Mouse (Mus musculus): ENCODE data around the gene St7. TPM values are rescaled to one million over a fixed set of nuclear protein-coding genes. Genes with fewer than 3 reads are reported as not detected.
"Not testable (repeated sequence)": the region's sequence is repeated elsewhere in the genome, so short reads cannot be mapped to it uniquely, and the experiment has no call there.

St7 gene
- polyA plus RNA-seq, 1 experiment, result 7.4 TPM

DNA sequence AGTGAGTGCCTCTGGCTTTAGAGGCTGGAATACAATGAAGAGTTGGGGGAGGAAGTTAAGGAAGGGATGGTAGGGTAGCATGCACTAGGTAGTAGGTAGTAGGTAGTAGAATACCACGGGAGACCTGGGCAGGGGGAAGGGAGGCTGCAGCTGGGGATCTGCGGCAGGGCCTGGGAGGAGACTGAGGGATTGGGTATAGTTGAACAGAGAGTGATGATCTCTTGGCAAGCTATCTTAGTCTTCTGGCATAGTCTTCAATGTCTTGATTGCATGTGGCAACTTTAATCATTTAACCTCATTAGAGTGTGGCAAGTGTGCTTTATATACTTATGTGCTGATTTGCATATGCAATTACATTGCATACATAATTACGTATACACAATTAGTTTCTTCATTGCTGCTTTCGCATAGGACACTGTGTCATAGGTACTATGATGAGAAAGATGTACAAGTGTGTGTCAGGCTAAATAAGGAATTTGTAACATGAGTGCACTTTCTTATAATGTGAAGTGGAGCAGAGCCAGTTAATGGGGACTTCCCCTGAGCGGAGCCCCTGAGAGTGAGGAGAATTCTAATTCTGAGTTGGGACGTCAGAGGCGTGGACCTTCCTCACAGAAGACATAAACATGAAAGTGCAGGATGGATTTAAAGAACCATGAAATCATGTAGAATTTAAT lies 8.3 kb downstream of the St7 start:
- Histone ChIP-seq H3K27me3 (ENCODE audit: control insufficient read depth, insufficient read depth, low read length, poor library complexity, severe bottlenecking) (no peaks in the 10 kb centered on the region), H3K4me3 (ENCODE audit: low read depth, low read length) (no peak overlapping the region), H3K9ac (ENCODE audit: low read depth, poor library complexity, severe bottlenecking) (no peak overlapping the region), H3K9me3 (replicated peaks; ENCODE audit: control insufficient read depth, insufficient read depth, low read length, poor library complexity, severe bottlenecking) (no peaks in the 10 kb centered on the region), H3K4me1 (ENCODE audit: control insufficient read depth, insufficient read depth, low read length) (no peaks in the 10 kb centered on the region), H3K27ac (ENCODE audit: insufficient read depth, low read length) (no peak overlapping the region), H3K36me3 (ENCODE audit: control insufficient read depth, insufficient read depth, low read length, poor library complexity, severe bottlenecking) (no peaks in the 10 kb centered on the region)
- no peak for TF ChIP-seq POLR2A (IDR thresholded peaks at IDR 0.05; ENCODE audit: insufficient read depth, low read length)
- no peak for TF ChIP-seq CTCF (IDR thresholded peaks at IDR 0.05; ENCODE audit: low read depth, low read length)
- no peak for TF ChIP-seq EP300 (IDR thresholded peaks at IDR 0.05; ENCODE audit: insufficient read depth, low read depth, low read length)

- H3K4me3 ChIP-seq (ENCODE audit: low read depth, low read length); H3K4me1 ChIP-seq (ENCODE audit: control insufficient read depth, insufficient read depth, low read length); H3K27ac ChIP-seq (ENCODE audit: insufficient read depth, low read length); H3K9ac ChIP-seq (ENCODE audit: low read depth, poor library complexity, severe bottlenecking); H3K27me3 ChIP-seq (ENCODE audit: control insufficient read depth, insufficient read depth, low read length, poor library complexity, severe bottlenecking); H3K36me3 ChIP-seq (ENCODE audit: control insufficient read depth, insufficient read depth, low read length, poor library complexity, severe bottlenecking); H3K9me3 ChIP-seq (replicated peaks; ENCODE audit: control insufficient read depth, insufficient read depth, low read length, poor library complexity, severe bottlenecking): not testable (repeated sequence)
These were observed 11.3 kb downstream of the St7 start for GRCm38 (mm10) chr6:17704038-17704437.

GRCm38 (mm10) chr6:17705973-17706372 lies 13.2 kb downstream of the St7 start:
- no peaks in the 10 kb centered on the region for H3K9me3 ChIP-seq (replicated peaks; ENCODE audit: control insufficient read depth, insufficient read depth, low read length, poor library complexity, severe bottlenecking)
- TF ChIP-seq EP300 (IDR thresholded peaks at IDR 0.05; ENCODE audit: insufficient read depth, low read depth, low read length) (no peak), POLR2A (IDR thresholded peaks at IDR 0.05; ENCODE audit: insufficient read depth, low read length) (no peak), CTCF (IDR thresholded peaks at IDR 0.05; ENCODE audit: low read depth, low read length) (no peak)
- no peak overlapping the region for H3K4me3 ChIP-seq (ENCODE audit: low read depth, low read length)
- no peaks in the 10 kb centered on the region for H3K27me3 ChIP-seq (ENCODE audit: control insufficient read depth, insufficient read depth, low read length, poor library complexity, severe bottlenecking)
- H3K9ac ChIP-seq (ENCODE audit: low read depth, poor library complexity, severe bottlenecking), result no peak overlapping the region
- no peaks in the 10 kb centered on the region for H3K36me3 ChIP-seq (ENCODE audit: control insufficient read depth, insufficient read depth, low read length, poor library complexity, severe bottlenecking)
- no peaks in the 10 kb centered on the region for H3K4me1 ChIP-seq (ENCODE audit: control insufficient read depth, insufficient read depth, low read length)
- H3K27ac ChIP-seq (ENCODE audit: insufficient read depth, low read length), result no peak overlapping the region

DNA sequence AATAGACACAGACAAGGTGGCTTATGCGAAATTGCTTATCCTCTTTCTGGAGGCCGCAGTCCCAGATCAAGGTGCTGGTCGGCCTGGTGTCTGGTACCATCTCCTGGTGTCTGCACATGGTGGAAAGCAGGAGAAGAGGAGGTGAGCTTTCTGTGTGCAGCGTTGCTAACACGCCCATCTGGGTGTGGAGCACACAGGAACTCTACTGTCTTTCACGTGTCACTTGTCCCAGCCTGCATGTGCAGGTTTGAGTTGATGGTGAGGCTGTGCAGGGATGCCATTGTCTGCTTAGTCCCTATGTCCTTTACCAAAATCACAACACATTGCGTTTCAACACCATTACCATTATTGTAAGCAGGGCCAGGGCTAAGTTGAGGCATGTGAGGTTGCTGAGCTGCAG lies 26.2 kb downstream of the St7 start:
- no peaks in the 10 kb centered on the region for H3K9me3 ChIP-seq (replicated peaks; ENCODE audit: control insufficient read depth, insufficient read depth, low read length, poor library complexity, severe bottlenecking)
- no peak for TF ChIP-seq POLR2A (IDR thresholded peaks at IDR 0.05; ENCODE audit: insufficient read depth, low read length)
- TF ChIP-seq EP300 (IDR thresholded peaks at IDR 0.05; ENCODE audit: insufficient read depth, low read depth, low read length), result no peak
- no peak for TF ChIP-seq CTCF (IDR thresholded peaks at IDR 0.05; ENCODE audit: low read depth, low read length)
- H3K27me3 ChIP-seq (ENCODE audit: control insufficient read depth, insufficient read depth, low read length, poor library complexity, severe bottlenecking), result no peaks in the 10 kb centered on the region
- no peaks in the 10 kb centered on the region for H3K36me3 ChIP-seq (ENCODE audit: control insufficient read depth, insufficient read depth, low read length, poor library complexity, severe bottlenecking)
- H3K4me1 ChIP-seq (ENCODE audit: control insufficient read depth, insufficient read depth, low read length), result no peaks in the 10 kb centered on the region
- H3K27ac ChIP-seq (ENCODE audit: insufficient read depth, low read length), result no peak overlapping the region
- no peak overlapping the region for H3K4me3 ChIP-seq (ENCODE audit: low read depth, low read length)
- H3K9ac ChIP-seq (ENCODE audit: low read depth, poor library complexity, severe bottlenecking), result no peak overlapping the region

GRCm38 (mm10) chr6:17719423-17719822 lies 26.7 kb downstream of the St7 start:
- Histone ChIP-seq H3K9ac (ENCODE audit: low read depth, poor library complexity, severe bottlenecking) (no peak overlapping the region), H3K27me3 (ENCODE audit: control insufficient read depth, insufficient read depth, low read length, poor library complexity, severe bottlenecking) (no peaks in the 10 kb centered on the region), H3K36me3 (ENCODE audit: control insufficient read depth, insufficient read depth, low read length, poor library complexity, severe bottlenecking) (no peaks in the 10 kb centered on the region), H3K27ac (ENCODE audit: insufficient read depth, low read length) (no peak overlapping the region), H3K9me3 (replicated peaks; ENCODE audit: control insufficient read depth, insufficient read depth, low read length, poor library complexity, severe bottlenecking) (no peaks in the 10 kb centered on the region), H3K4me1 (ENCODE audit: control insufficient read depth, insufficient read depth, low read length) (no peaks in the 10 kb centered on the region), H3K4me3 (ENCODE audit: low read depth, low read length) (no peak overlapping the region)
- no peak for TF ChIP-seq EP300 (IDR thresholded peaks at IDR 0.05; ENCODE audit: insufficient read depth, low read depth, low read length)
- TF ChIP-seq CTCF (IDR thresholded peaks at IDR 0.05; ENCODE audit: low read depth, low read length), result no peak
- no peak for TF ChIP-seq POLR2A (IDR thresholded peaks at IDR 0.05; ENCODE audit: insufficient read depth, low read length)

DNA sequence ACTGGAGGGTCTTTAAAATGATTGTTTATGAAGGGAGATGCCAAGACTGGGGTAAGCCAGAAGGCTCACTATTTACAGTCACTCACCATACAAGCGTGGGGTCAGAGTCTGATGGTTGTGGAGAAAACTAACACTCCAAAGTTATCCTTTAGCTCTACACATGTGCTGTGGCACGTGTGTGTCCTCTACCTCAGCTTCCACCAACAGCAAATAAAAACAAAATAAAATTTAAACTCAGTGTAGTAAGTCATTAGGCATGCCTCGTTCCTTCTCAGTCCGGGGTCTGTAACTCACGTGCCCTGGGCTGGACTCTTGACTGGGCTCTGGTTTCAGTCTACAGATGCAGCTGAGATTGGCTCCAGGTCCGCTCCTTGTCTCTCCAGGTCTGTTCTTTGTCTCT lies 27.3 kb downstream of the St7 start:
- Histone ChIP-seq H3K27me3 (ENCODE audit: control insufficient read depth, insufficient read depth, low read length, poor library complexity, severe bottlenecking) (no peaks in the 10 kb centered on the region), H3K9me3 (replicated peaks; ENCODE audit: control insufficient read depth, insufficient read depth, low read length, poor library complexity, severe bottlenecking) (no peaks in the 10 kb centered on the region), H3K36me3 (ENCODE audit: control insufficient read depth, insufficient read depth, low read length, poor library complexity, severe bottlenecking) (no peaks in the 10 kb centered on the region), H3K27ac (ENCODE audit: insufficient read depth, low read length) (no peak overlapping the region), H3K4me1 (ENCODE audit: control insufficient read depth, insufficient read depth, low read length) (no peaks in the 10 kb centered on the region), H3K4me3 (ENCODE audit: low read depth, low read length) (no peak overlapping the region), H3K9ac (ENCODE audit: low read depth, poor library complexity, severe bottlenecking) (no peak overlapping the region)
- no peak for TF ChIP-seq POLR2A (IDR thresholded peaks at IDR 0.05; ENCODE audit: insufficient read depth, low read length)
- no peak for TF ChIP-seq CTCF (IDR thresholded peaks at IDR 0.05; ENCODE audit: low read depth, low read length)
- no peak for TF ChIP-seq EP300 (IDR thresholded peaks at IDR 0.05; ENCODE audit: insufficient read depth, low read depth, low read length)
